Mouse (Mus musculus) liver, postnatal 0 days (tissue): ENCODE measurements at regions not wholly inside any gene's neighbourhood (a gene's known extent, or its start where the extent isn't known, plus 50 kb on each side); places are given as distances from the start of the nearest gene placed in this dataset.
A peak's percentile ranks its signal among the peaks of the same experiment; 100 is the strongest.

Experiments
- ATAC-seq: fragments of 200-750 bp; cut with Nextera tagmentation; 2 replicates; pipeline ENCODE4 v1.8.0; 2017; ENCODE audit warnings: mild to moderate bottlenecking, moderate library complexity
- DNase-seq: peaks from one replicate; pipeline ENCODE4 v3.0.0-alpha.2; 2016
- H3K27ac ChIP-seq: fragments of 300-500 bp; sonication (generic); 2 replicates; pipeline ENCODE4 v1.5.1; 2014; ENCODE audit warnings: antibody characterized with exemption, moderate library complexity, mild to moderate bottlenecking, low read depth
- H3K27me3 ChIP-seq: fragments of 300-500 bp; sonication (generic); 2 replicates; pipeline ENCODE4 v1.6.1; 2014; ENCODE audit warnings: low read length, control low read depth, mixed read lengths; ENCODE audit not compliant: insufficient read depth
- H3K36me3 ChIP-seq: fragments of 300-500 bp; sonication (generic); replicated peaks from 2 replicates; pipeline ENCODE4 v1.6.1; 2014; ENCODE audit warnings: mild to moderate bottlenecking, control low read depth, low read length, moderate library complexity, mixed read lengths; ENCODE audit not compliant: insufficient read depth
- H3K4me1 ChIP-seq: fragments of 300-500 bp; sonication (generic); 2 replicates; pipeline ENCODE4 v1.6.1; 2014; ENCODE audit warnings: antibody characterized with exemption, mild to moderate bottlenecking, control low read depth; ENCODE audit not compliant: insufficient read depth
- H3K4me2 ChIP-seq: fragments of 300-500 bp; sonication (generic); 2 replicates; pipeline ENCODE4 v1.6.1; 2014; ENCODE audit warnings: low read depth, mild to moderate bottlenecking, low read length, moderate library complexity, mixed read lengths
- H3K4me3 ChIP-seq: fragments of 300-500 bp; sonication (generic); 2 replicates; pipeline ENCODE4 v1.5.1; 2014; ENCODE audit warnings: low read depth, low read length
- H3K9ac ChIP-seq: fragments of 300-500 bp; sonication (generic); replicated peaks from 2 replicates; pipeline ENCODE4 v1.6.1; 2014; ENCODE audit warnings: mild to moderate bottlenecking, moderate library complexity
- H3K9me3 ChIP-seq: fragments of 300-500 bp; sonication (generic); 2 replicates; pipeline ENCODE4 v1.6.1; 2016; ENCODE audit warnings: mild to moderate bottlenecking, control low read depth, low read length, mixed read lengths
- CTCF ChIP-seq: sonication (generic); IDR thresholded peaks from 2 replicates; pipeline ENCODE4 v1.5.1; 2016; ENCODE audit warnings: antibody characterized with exemption, low read depth
- EP300 ChIP-seq: IDR thresholded peaks from 2 replicates; pipeline ENCODE4 v1.6.1; 2016; ENCODE audit warnings: antibody characterized with exemption, low read depth, mild to moderate bottlenecking
- WGBS: fragments of 180-500 bp; shearing (Covaris S2); extraction: QIAGEN DNeasy Blood & Tissue Kit; methylation state at CpG from one replicate; pipeline ENCODE4 v1.1.7; 2014; ENCODE audit not compliant: insufficient replicate concordance; 5-methylcytosine and 5-hydroxymethylcytosine counted together

- TF ChIP-seq EP300 (no peak), CTCF (no peak)
- DNase-seq = no peak
- Histone ChIP-seq H3K9ac (no peak overlapping the region), H3K9me3 (no peaks in the 10 kb centered on the region), H3K36me3 (no peaks in the 10 kb centered on the region), H3K4me3 (no peak overlapping the region), H3K4me1 (peaks cover 6% of the 10 kb centered on the region; the same call in 1 of the 2 replicates), H3K4me2 (no peak overlapping the region), H3K27ac (peak overlapping the region; percentile 85), H3K27me3 (no peaks in the 10 kb centered on the region)
- 63% methylated on average over 5 of the region's 5 CpGs for WGBS
- ATAC-seq = peak; percentile 81
Measured at GRCm38 (mm10) chr15:50360033-50360988, 3524.4 kb upstream of the Gm7489 start.

- Histone ChIP-seq H3K4me2 (peak overlapping the region; percentile 67), H3K4me3 (0 out of 2 replicates have a peak overlapping the region, but pooled peaks have one; percentile 7), H3K9me3 (no peaks in the 10 kb centered on the region), H3K27me3 (no peaks in the 10 kb centered on the region), H3K36me3 (no peaks in the 10 kb centered on the region), H3K4me1 (peaks cover 6% of the 10 kb centered on the region; the same call in 1 of the 2 replicates), H3K9ac (no peak overlapping the region), H3K27ac (peak overlapping the region; percentile 85)
- TF ChIP-seq CTCF = no peak
- no peak for TF ChIP-seq EP300
- DNase-seq (peak; percentile 22), ATAC-seq (peak; percentile 54)
- 20% methylated on average over 8 of the region's 8 CpGs for WGBS
Measured at GRCm38 (mm10) chr15:50361334-50361733, 3523.4 kb upstream of the Gm7489 start.

GRCm38 (mm10) chr15:50361751-50362507 is 3522.8 kb upstream of the Gm7489 start:
- peak overlapping the region; percentile 85 for H3K27ac ChIP-seq
- ATAC-seq (peak; percentile 72), DNase-seq (no peak)
- peaks cover 6% of the 10 kb centered on the region; the same call in 1 of the 2 replicates for H3K4me1 ChIP-seq
- H3K4me3 ChIP-seq = peak overlapping the region; percentile 28
- no peak for TF ChIP-seq CTCF
- no peak for TF ChIP-seq EP300
- 8% methylated on average over 4 of the region's 4 CpGs for WGBS
- H3K9me3 ChIP-seq = no peaks in the 10 kb centered on the region
- peak overlapping the region; percentile 67 for H3K4me2 ChIP-seq
- no peaks in the 10 kb centered on the region for H3K27me3 ChIP-seq
- H3K36me3 ChIP-seq = no peaks in the 10 kb centered on the region
- H3K9ac ChIP-seq = no peak overlapping the region

GRCm38 (mm10) chr15:50400006-50400781 is 3484.5 kb upstream of the Gm7489 start:
- WGBS = 59% methylated on average over 7 of the region's 7 CpGs
- H3K4me3 ChIP-seq = no peak overlapping the region
- H3K4me1 ChIP-seq = no peaks in the 10 kb centered on the region
- ATAC-seq (no peak), DNase-seq (no peak)
- no peak overlapping the region for H3K9ac ChIP-seq
- no peaks in the 10 kb centered on the region for H3K27me3 ChIP-seq
- H3K27ac ChIP-seq = no peak overlapping the region
- H3K4me2 ChIP-seq = no peak overlapping the region
- TF ChIP-seq EP300 (no peak), CTCF (no peak)
- no peaks in the 10 kb centered on the region for H3K9me3 ChIP-seq
- no peaks in the 10 kb centered on the region for H3K36me3 ChIP-seq

GRCm38 (mm10) chr15:50401386-50401785 is 3483.3 kb upstream of the Gm7489 start:
- Histone ChIP-seq H3K4me1 (no peaks in the 10 kb centered on the region), H3K9ac (no peak overlapping the region), H3K4me3 (no peak overlapping the region), H3K27me3 (no peaks in the 10 kb centered on the region), H3K27ac (no peak overlapping the region), H3K9me3 (no peaks in the 10 kb centered on the region), H3K36me3 (no peaks in the 10 kb centered on the region), H3K4me2 (no peak overlapping the region)
- ATAC-seq (no peak), DNase-seq (no peak)
- TF ChIP-seq EP300 (no peak), CTCF (no peak)
- 86% methylated on average over 2 of the region's 2 CpGs for WGBS
